Mouse (Mus musculus) testis, adult 2 months (tissue): ENCODE measurements around the gene Olfr412.

Experiments used
- CTCF ChIP-seq: fragments of 200-500 bp; IDR thresholded peaks from 2 replicates; pipeline ENCODE4 v1.5.1; 2012; ENCODE audit warnings: low read depth, mild to moderate bottlenecking, inconsistent platforms, low read length, moderate library complexity; ENCODE audit not compliant: control insufficient read depth, insufficient read depth, insufficient replicate concordance
- POLR2A ChIP-seq: fragments of 200-500 bp; IDR thresholded peaks from 2 replicates; pipeline ENCODE4 v1.6.1; 2012; ENCODE audit warnings: low read depth, mild to moderate bottlenecking, inconsistent platforms, low read length, moderate library complexity; ENCODE audit not compliant: control insufficient read depth

DNA sequence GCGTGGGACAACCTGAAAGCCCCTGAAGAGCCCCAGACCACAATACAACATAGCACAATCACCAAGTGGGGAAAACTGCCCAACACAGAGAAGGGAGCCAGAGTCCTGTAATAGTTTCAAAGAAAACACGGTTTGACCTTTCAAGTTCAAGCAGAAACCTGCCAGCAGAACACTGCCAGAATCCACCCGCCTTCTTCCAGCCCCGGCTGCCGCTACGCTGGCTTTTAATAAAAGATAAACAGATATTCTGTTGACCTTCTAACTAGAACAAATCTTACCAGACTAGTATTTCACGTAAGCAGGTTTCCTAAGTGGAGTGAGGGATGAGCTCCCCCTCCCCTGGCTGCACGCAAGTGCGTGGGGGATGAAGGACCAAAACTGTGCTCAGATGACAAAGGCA is 23.8 kb downstream of the Olfr412 start:
- TF ChIP-seq CTCF (no peak), POLR2A (no peak)
